Mouse (Mus musculus) forebrain, embryonic 12.5 days (tissue): Measurements from ENCODE around the gene H2-M5. TPM values are rescaled to one million over a fixed set of nuclear protein-coding genes. Genes with fewer than 3 reads are reported as not detected.

Experiments used
- ATAC-seq: fragments of 200-750 bp; cut with Nextera tagmentation; 2 replicates; pipeline ENCODE4 v1.8.0; 2017; ENCODE audit warnings: moderate TSS enrichment; ENCODE audit not compliant: low FRiP score
- H3K27ac ChIP-seq: fragments of 300-500 bp; sonication (generic); 2 replicates; pipeline ENCODE4 v1.5.1; 2016; ENCODE audit warnings: mild to moderate bottlenecking
- H3K27me3 ChIP-seq: fragments of 300-500 bp; sonication (generic); 2 replicates; pipeline ENCODE4 v1.6.1; 2016; ENCODE audit warnings: mild to moderate bottlenecking
- H3K36me3 ChIP-seq: fragments of 300-500 bp; sonication (generic); replicated peaks from 2 replicates; pipeline ENCODE4 v1.6.1; 2016; ENCODE audit warnings: mild to moderate bottlenecking
- H3K4me1 ChIP-seq: fragments of 300-500 bp; sonication (generic); 2 replicates; pipeline ENCODE4 v1.6.1; 2016
- H3K4me2 ChIP-seq: fragments of 300-500 bp; sonication (generic); 2 replicates; pipeline ENCODE4 v1.6.1; 2016; ENCODE audit warnings: mild to moderate bottlenecking, moderate library complexity
- H3K4me3 ChIP-seq: fragments of 300-500 bp; sonication (generic); replicated peaks from 2 replicates; pipeline ENCODE4 v1.5.1; 2016; ENCODE audit warnings: mild to moderate bottlenecking
- H3K9ac ChIP-seq: fragments of 300-500 bp; sonication (generic); 2 replicates; pipeline ENCODE4 v1.6.1; 2016; ENCODE audit warnings: mild to moderate bottlenecking
- H3K9me3 ChIP-seq: fragments of 300-500 bp; sonication (generic); 2 replicates; pipeline ENCODE4 v1.6.1; 2016
- WGBS: fragments of 180-500 bp; shearing (Covaris S2); methylation state at CpG from one replicate; pipeline ENCODE4 v1.1.7; 2016; 5-methylcytosine and 5-hydroxymethylcytosine counted together
- polyA plus RNA-seq: library from polyadenylated mRNA; unstranded; fragments of >200 nt; fragmentation: Nextera tagmentation; extraction: Ambion mirVana; gene quantifications from 2 replicates; pipeline ENCODE4 v1.2.1, GENCODE M21; 2016

Gene H2-M5
- polyA plus RNA-seq, 1 experiment from 2014 or later = 1.6 TPM

DNA sequence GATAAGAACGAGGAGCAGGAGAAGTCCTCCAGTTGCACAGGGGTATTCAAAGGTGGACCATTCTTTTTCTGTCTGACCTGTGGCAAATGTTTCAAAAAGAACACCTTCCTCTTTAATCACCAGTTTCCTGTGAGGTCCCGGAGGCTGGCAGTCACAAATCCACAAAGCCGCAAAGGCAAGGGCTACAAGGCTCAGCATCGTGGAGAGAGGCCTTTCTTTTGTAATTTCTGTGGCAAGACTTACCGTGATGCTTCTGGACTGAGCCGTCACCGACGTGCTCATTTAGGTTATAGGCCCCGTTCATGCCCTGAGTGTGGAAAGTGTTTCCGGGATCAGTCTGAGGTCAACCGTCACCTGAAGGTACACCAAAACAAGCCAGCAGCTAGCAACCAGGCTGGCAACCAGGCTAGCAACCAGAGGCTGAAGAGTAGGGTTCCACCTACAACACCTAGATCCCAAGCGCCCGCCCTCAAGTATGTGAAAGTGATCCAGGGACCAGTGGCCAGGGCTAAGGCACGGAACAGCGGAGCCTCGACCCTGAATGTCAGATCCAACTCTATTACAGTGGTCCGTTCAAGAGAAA, 20.2 kb upstream of the H2-M5 start:
- H3K36me3 ChIP-seq = peaks cover 67% of the 10 kb centered on the region
- no peaks in the 10 kb centered on the region for H3K9me3 ChIP-seq
- no peaks in the 10 kb centered on the region; the same call in 1 of the 2 replicates for H3K4me1 ChIP-seq
- no peak overlapping the region for H3K9ac ChIP-seq
- 97% methylated on average over 17 of the region's 17 CpGs for WGBS
- no peak overlapping the region for H3K4me3 ChIP-seq
- no peaks in the 10 kb centered on the region for H3K27me3 ChIP-seq
- H3K4me2 ChIP-seq = no peak overlapping the region
- ATAC-seq = no peak
- H3K27ac ChIP-seq = no peak overlapping the region

DNA sequence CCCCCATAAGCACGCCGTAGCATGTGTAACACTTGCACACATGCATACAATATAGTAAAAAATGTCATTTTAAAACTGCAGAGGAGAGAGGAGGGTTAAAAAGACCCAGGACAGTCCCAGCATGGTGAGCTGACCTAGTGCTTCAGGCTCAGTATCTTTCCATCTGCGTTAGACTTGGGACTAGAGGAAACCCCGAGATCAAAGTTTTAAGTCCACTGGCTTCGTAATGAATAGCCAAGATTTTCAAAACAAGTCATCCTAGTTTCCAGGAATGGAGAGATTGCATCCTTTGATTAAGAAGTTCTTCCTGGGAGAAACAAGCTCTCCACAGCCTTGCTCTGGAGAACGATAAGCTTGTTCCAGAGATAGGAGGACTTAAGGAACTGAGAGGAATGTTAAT, 18.8 kb upstream of the H2-M5 start:
- Histone ChIP-seq H3K4me3 (no peak overlapping the region), H3K27ac (no peak overlapping the region), H3K4me2 (no peak overlapping the region), H3K9me3 (no peaks in the 10 kb centered on the region), H3K4me1 (peaks cover 10% of the 10 kb centered on the region), H3K9ac (no peak overlapping the region), H3K27me3 (no peaks in the 10 kb centered on the region), H3K36me3 (peaks cover 69% of the 10 kb centered on the region)
- ATAC-seq = no peak
- 96% methylated on average over 6 of the region's 6 CpGs for WGBS

DNA sequence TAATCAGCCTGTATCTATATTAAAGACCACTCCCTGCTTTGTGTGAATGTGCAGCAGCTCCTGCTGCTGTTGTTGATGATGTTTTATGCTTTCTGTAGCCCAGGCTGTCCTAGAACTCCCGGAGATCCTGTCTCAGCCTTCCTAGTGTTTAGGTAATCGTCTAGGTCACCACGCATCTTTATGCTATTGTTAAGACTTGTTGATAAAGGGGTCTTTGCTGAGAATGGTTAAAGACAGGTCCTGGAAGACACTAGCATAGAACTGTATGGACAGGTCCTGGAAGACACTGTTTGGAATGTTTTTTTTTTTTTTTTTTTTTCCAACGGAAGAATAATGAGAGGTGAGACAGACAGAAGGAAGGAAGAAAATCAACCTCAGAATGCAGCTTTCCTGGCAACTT, 14.0 kb upstream of the H2-M5 start:
- H3K36me3 ChIP-seq = peaks cover 38% of the 10 kb centered on the region
- H3K27ac ChIP-seq = peak overlapping the region; percentile 94
- H3K4me1 ChIP-seq = peaks cover 13% of the 10 kb centered on the region
- peak overlapping the region; percentile 67 for H3K4me2 ChIP-seq
- peak overlapping the region; percentile 79 for H3K4me3 ChIP-seq
- no peaks in the 10 kb centered on the region for H3K9me3 ChIP-seq
- H3K9ac ChIP-seq = peak overlapping the region; percentile 91
- ATAC-seq = no peak; the same call in 1 of the 2 replicates
- WGBS = 30% methylated on average over 4 of the region's 4 CpGs
- no peaks in the 10 kb centered on the region; the same call in 1 of the 2 replicates for H3K27me3 ChIP-seq

DNA sequence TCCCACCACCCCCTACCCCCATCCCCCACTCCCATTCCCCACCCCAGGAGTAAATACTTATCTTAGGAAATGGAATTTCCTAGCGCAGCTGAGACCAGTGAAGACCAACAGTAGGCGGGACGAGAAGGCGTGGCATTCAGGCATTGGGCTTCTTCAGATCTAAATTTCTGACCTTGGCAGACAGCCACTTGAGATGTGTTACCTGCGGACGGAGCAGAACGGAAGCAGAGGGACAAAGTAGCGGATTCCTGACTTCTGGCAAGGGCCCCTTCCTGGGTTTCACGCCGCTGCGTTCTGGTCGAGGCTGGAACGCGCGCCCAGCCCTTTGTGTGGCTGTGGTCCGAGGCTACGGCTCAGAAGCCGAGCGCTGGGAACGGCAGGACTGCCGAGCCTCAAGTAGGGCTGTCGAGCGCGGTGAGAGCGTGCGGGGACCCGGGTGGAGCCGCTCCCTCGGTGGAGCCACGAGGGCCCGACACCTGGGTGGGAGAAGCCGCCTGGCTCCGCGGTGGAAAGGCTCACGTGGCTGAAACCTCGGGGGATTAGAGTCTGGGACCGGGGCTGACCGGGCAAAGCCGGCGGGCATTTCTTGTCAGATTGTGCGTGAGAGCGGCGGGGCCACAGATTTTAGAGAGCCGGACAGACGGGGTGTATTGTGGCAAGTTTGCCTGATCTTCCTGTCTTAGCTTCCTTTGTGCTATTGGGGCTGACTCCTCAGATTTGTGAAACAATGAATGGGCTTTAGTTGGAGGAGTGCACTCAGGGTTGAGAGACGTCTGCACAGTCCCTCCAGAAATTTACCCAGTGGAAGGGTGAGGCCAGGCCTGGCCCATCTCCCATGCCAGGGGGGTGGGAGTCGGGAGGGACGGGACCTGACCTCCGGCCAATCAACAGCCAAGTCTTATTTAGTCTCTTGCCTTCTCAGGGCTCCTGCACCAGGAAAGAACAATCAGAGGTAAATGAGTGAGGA, 13.3 kb upstream of the H2-M5 start:
- ATAC-seq = peak; percentile 89
- no peaks in the 10 kb centered on the region; the same call in 1 of the 2 replicates for H3K27me3 ChIP-seq
- H3K9me3 ChIP-seq = no peaks in the 10 kb centered on the region
- peak overlapping the region; percentile 79 for H3K4me3 ChIP-seq
- H3K4me2 ChIP-seq = peak overlapping the region; percentile 67
- peaks cover 13% of the 10 kb centered on the region for H3K4me1 ChIP-seq
- peak overlapping the region; percentile 94 for H3K27ac ChIP-seq
- peaks cover 31% of the 10 kb centered on the region for H3K36me3 ChIP-seq
- under 1% methylated on average over 49 of the region's 49 CpGs for WGBS
- H3K9ac ChIP-seq = peak overlapping the region; percentile 91

DNA sequence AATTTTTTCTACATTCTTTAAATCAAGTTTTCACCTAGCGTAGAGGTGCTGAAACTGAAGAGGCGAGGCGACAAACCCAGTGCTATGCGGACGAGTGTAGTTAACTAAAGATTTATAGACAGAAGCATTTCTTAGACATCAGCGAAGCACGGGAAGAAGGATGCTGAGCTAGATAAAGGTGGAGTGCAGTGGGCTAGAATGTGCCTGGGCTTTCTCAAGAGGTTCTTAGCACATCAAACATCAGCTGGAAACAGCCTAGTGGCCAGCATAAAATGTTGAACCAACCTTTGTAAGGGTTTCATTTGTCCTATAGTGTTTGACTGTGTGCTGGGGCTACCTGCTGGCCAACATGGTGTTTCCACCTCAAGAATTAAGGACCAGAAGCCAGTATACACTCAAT, 11.5 kb upstream of the H2-M5 start, which contains the start of gene Zfp57:
Gene Zfp57, plus strand, starts transcription at position 301 of the 400 bp plus-strand sequence.
- Histone ChIP-seq H3K4me2 (peak within 1 kb of the TSS; percentile 67), H3K36me3 (peaks cover 15% of the 10 kb centered on the region), H3K4me1 (peaks cover 13% of the 10 kb centered on the region), H3K9ac (peak within 1 kb of the TSS; percentile 91), H3K4me3 (peak within 1 kb of the TSS; percentile 79), H3K27ac (no peak within 1 kb of the TSS), H3K9me3 (no peaks in the 10 kb centered on the region), H3K27me3 (no peaks in the 10 kb centered on the region; the same call in 1 of the 2 replicates)
- WGBS = 94% methylated on average over 7 of the region's 7 CpGs
- no peak for ATAC-seq

DNA sequence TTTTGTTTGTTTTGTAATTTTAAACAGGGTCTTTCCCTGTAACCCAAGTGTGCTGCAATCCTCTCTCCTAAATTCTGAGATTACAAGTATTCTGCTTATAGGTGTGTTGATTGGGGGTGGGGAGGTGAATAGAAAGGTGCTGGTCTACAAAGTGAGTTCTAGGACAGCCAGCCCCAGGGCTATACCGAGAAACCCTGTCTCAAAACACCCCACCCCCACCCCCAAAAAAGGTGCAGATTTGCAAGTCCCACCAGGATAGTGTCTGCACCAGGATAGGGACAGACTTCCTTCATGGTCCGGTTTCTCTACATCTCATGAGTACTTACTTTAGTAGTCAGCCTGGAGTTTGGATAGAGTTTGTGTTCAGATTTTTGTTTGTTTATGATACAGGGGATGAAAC, 9.1 kb upstream of the H2-M5 start:
- H3K27me3 ChIP-seq = no peaks in the 10 kb centered on the region; the same call in 1 of the 2 replicates
- H3K4me2 ChIP-seq = no peak overlapping the region
- H3K4me3 ChIP-seq = no peak overlapping the region
- H3K27ac ChIP-seq = no peak overlapping the region
- H3K36me3 ChIP-seq = no peaks in the 10 kb centered on the region
- no peak for ATAC-seq
- 0 out of 2 replicates have a peak, but pooled peaks cover 6% of the 10 kb centered on the region for H3K4me1 ChIP-seq
- H3K9me3 ChIP-seq = no peaks in the 10 kb centered on the region
- WGBS = 82% methylated on average over 2 of the region's 2 CpGs
- H3K9ac ChIP-seq = no peak overlapping the region

DNA sequence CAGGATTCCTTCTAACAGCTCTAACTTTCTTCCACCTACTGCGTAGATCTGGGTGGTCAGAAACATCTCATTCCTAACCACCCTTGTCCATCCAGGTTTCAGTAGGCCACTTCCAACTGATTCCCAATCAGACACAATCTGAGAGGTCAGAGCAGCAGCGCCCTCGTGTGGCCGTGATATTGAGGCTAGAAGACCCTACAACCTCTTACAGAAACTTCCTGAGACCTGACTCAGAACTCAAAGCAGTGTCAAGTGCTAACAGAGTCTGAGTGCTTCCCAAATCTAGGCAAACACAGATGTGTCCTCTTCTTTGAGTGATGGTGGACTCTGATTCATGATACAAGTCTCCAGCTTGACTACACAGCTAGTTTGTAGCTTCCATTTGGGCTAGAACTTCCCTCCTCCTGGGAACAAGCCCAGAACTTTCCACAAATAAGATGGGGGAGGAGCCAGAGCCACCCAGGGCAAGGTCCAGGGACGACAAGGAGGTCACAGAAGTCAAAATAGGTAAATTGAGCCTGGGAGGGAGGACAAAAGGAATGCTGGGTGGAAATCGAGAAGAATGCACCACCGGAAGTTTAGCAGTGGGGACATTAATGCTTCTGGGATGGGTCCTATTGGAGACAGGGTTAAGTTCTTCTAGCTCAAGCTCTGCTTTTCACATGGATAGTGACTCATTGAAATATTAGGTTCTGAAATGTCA, 7.8 kb upstream of the H2-M5 start:
- no peak for ATAC-seq
- H3K4me3 ChIP-seq = no peak overlapping the region

DNA sequence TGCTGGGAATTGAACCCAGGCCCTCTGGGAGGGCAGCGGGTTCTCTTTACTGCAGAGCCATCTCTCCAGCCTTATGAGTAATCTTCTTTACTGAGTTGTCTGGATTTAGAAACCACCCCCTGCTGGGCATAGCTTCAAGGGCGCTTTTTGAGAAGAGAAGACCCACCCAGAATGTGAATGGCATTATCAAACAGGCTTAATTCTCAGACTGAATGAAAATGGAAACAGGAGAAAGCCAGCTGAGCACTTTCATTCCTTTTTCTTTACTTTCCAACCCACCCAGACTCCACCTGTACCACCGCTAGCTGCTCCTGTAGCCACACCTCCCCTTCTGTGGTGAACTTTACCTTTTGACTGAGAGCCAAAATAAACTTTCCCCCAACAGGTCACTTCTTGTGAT, 6.1 kb upstream of the H2-M5 start:
- no peak for ATAC-seq
- Histone ChIP-seq H3K27ac (no peak overlapping the region), H3K4me2 (no peak overlapping the region), H3K9ac (no peak overlapping the region), H3K4me3 (no peak overlapping the region), H3K36me3 (no peaks in the 10 kb centered on the region), H3K27me3 (no peaks in the 10 kb centered on the region; the same call in 1 of the 2 replicates), H3K9me3 (no peaks in the 10 kb centered on the region), H3K4me1 (no peaks in the 10 kb centered on the region)
- WGBS = 51% methylated on average over 3 of the region's 3 CpGs

More for the DNA sequence above, 7.8 kb upstream of the H2-M5 start:
- Histone ChIP-seq H3K4me1 (no peaks in the 10 kb centered on the region), H3K36me3 (no peaks in the 10 kb centered on the region), H3K27ac (no peak overlapping the region), H3K9me3 (no peaks in the 10 kb centered on the region), H3K27me3 (no peaks in the 10 kb centered on the region; the same call in 1 of the 2 replicates), H3K9ac (no peak overlapping the region), H3K4me2 (no peak overlapping the region)
- 31% methylated on average over 7 of the region's 7 CpGs for WGBS

DNA sequence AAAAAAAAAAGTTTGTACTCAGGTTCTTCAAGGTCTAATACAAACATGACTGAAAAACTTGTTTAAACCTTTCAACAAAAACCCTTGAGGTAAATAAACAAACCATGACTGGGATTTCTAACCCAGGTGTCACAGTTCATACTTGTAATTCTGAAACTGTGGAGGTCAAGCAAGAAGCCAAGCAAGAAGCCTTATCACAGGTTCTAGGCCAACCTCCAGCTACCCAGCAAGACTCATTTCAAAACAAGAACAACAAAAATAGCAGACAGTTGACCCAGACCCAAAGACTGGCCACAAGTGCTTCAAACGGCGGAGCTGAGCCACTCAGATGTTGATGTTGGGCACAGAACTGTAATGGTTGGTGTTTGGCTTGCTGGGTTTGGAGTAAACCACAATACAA, 5.2 kb upstream of the H2-M5 start:
- no peak for ATAC-seq
- H3K9ac ChIP-seq = no peak overlapping the region
- H3K27ac ChIP-seq = no peak overlapping the region
- no peaks in the 10 kb centered on the region for H3K4me1 ChIP-seq
- H3K4me2 ChIP-seq = no peak overlapping the region
- H3K4me3 ChIP-seq = no peak overlapping the region
- H3K36me3 ChIP-seq = no peaks in the 10 kb centered on the region
- no peaks in the 10 kb centered on the region for H3K9me3 ChIP-seq
- peaks cover 3% of the 10 kb centered on the region for H3K27me3 ChIP-seq
- WGBS = 91% methylated on average over 2 of the region's 2 CpGs

DNA sequence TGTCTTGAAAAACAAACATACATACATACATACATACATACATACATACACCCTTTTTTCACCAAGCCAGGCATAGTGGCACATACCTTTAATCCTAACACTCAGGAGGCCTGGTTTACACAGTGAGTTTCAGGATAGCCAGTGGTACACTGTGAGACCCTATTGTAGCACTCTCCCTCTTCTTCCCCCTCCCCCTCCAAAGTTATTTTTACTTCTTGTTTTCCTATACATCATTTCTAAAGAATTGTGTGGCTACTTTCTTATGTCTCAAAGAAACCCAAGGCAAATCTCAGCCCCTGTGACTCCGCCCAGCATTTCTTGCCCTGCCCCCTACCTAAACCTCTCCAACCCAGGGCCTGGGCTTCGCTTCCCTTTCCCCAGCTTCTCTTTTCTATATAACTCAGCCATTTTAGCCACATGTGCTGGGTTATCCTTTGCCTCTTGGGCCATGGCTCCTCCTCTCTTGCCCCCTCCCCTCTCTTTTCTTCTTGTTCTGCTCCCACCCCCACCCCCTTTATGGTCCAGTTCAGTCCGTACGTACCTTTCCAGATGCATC, 4.5 kb upstream of the H2-M5 start:
- Histone ChIP-seq H3K9me3 (no peaks in the 10 kb centered on the region), H3K9ac (no peak overlapping the region), H3K36me3 (no peaks in the 10 kb centered on the region), H3K4me2 (no peak overlapping the region), H3K27ac (no peak overlapping the region), H3K4me3 (no peak overlapping the region), H3K4me1 (no peaks in the 10 kb centered on the region), H3K27me3 (peaks cover 10% of the 10 kb centered on the region)
- 86% methylated on average over 4 of the region's 4 CpGs for WGBS
- no peak for ATAC-seq

DNA sequence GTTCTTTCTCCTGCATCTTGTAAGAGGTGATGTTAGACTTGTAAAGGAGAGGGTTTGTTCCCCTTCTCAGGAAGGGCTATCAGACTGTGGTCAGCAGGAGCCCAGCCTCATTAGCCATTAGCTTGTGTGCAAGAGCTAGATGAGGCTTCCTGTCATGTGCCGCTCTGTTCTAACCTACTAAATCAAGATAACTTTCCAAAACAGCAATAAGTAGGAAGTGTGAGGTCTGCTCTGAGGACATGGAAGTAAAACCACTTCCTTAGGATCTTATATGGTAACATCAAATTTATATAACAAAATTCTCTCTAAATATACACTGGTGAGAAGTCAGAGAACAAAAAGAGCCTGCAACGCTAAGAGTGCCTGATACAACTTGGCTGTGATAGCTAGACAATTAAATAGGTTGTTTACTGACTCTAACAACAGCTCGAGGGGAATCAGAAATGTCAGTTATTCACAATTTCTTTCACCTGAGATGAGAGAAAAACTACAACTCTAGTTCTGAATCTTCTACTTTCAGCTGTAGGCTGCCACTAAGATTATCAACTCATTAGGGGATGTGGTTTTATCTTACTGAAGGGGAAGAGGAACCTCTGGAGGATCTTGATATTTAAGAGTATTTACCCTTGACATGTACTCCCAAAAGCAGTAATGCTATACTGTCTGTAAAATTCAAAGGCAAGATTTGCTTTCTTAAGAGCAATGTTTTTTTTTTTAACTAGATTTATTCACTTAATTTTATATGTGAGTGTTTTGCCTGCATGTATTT, 3.2 kb upstream of the H2-M5 start:
- Histone ChIP-seq H3K9me3 (no peaks in the 10 kb centered on the region), H3K36me3 (no peaks in the 10 kb centered on the region), H3K27ac (no peak overlapping the region), H3K4me2 (no peak overlapping the region), H3K4me3 (no peak overlapping the region), H3K27me3 (peaks cover 24% of the 10 kb centered on the region), H3K9ac (no peak overlapping the region), H3K4me1 (no peaks in the 10 kb centered on the region)
- ATAC-seq = no peak
- WGBS = 81% methylated on average over 3 of the region's 3 CpGs
